Mouse (Mus musculus) cerebellum, adult 11-12 months (tissue): ENCODE results near the gene Lypd4.
A peak's percentile ranks its signal among the peaks of the same experiment; 100 is the strongest.
"Not testable (repeated sequence)": the region's sequence is repeated elsewhere in the genome, so short reads cannot be mapped to it uniquely, and the experiment has no call there.

Experiments
- DNase-seq: peaks from one replicate; pipeline ENCODE4 v3.0.0; 2022

The Lypd4 gene

DNA sequence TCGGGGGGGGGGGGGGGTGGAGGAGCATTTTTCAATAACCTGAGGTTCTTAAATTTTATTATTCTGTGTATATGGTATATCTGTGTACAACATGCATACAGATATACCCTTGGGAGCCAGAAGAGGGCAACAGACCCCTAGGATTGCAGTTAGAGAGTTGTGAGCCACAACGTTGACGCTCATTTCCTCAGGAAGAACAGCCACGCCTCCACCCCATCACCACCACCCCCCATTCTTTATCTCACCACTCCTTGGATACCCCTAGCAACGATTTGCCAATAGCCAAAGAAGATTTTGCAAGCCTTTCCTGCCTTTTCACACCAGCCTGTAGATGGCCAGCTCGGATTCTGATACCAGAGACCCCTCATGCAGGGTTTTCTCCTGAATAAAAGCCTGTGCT, 24.0 kb downstream of the Lypd4 start:
- no peak for DNase-seq

DNA sequence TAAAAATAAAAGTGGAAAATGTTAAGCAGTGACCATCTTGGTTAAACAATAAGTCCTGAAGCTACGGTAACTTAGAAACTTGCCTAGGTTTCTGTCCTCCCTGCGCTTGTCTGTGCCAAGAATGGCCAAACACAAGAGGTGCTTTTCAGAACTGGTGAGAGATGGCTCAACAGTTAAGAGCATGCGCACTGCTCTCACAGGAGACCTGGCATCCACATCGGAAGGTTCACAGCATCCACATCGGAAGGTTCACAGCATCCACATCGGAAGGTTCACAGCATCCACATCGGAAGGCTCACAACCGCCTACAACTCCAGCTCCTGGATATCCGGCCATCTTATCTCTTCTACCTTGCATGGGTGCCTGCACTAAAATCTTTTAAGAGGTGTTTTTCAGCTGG, 24.6 kb downstream of the Lypd4 start:
- no peak for DNase-seq

- DNase-seq = no peak
Measured at GRCm38 (mm10) chr7:24844144-24844543, 25.6 kb downstream of the Lypd4 start.

GRCm38 (mm10) chr7:24841009-24841408, 28.7 kb downstream of the Lypd4 start:
- no peak for DNase-seq

GRCm38 (mm10) chr7:24840331-24840730, 29.4 kb downstream of the Lypd4 start:
- no peak for DNase-seq

- DNase-seq = no peak
Measured at GRCm38 (mm10) chr7:24839410-24839808, 30.3 kb downstream of the Lypd4 start.

- DNase-seq = not testable (repeated sequence)
Measured at GRCm38 (mm10) chr7:24838732-24839409, 30.9 kb downstream of the Lypd4 start.

- DNase-seq = peak; percentile 84
Measured at GRCm38 (mm10) chr7:24827181-24827580, 42.6 kb downstream of the Lypd4 start.

- DNase-seq = no peak
Measured at GRCm38 (mm10) chr7:24824452-24824851, 45.3 kb downstream of the Lypd4 start.

- DNase-seq = peak; percentile 87
Measured at GRCm38 (mm10) chr7:24817502-24817901, 52.2 kb downstream of the Lypd4 start.
